Mouse (Mus musculus) kidney, embryonic 15.5 days (tissue): Measurements from ENCODE around the gene Mak. TPM values are rescaled to one million over a fixed set of nuclear protein-coding genes. Genes with fewer than 3 reads are reported as not detected.
A peak's percentile ranks its signal among the peaks of the same experiment; 100 is the strongest.

ENCODE experiments used
- ATAC-seq: fragments of 200-750 bp; cut with Nextera tagmentation; replicated peaks from 2 replicates; pipeline ENCODE4 v1.8.0; 2017; ENCODE audit warnings: moderate TSS enrichment; ENCODE audit not compliant: low FRiP score
- H3K27ac ChIP-seq: fragments of 300-500 bp; sonication (generic); 2 replicates; pipeline ENCODE4 v1.5.1; 2015; ENCODE audit warnings: mild to moderate bottlenecking, inconsistent platforms
- H3K27me3 ChIP-seq: fragments of 300-500 bp; sonication (generic); 2 replicates; pipeline ENCODE4 v1.6.1; 2015; ENCODE audit warnings: inconsistent platforms
- H3K36me3 ChIP-seq: fragments of 300-500 bp; sonication (generic); 2 replicates; pipeline ENCODE4 v1.6.1; 2015; ENCODE audit warnings: inconsistent platforms
- H3K4me1 ChIP-seq: fragments of 300-500 bp; sonication (generic); 2 replicates; pipeline ENCODE4 v1.6.1; 2015; ENCODE audit warnings: inconsistent platforms
- H3K4me2 ChIP-seq: fragments of 300-500 bp; sonication (generic); 2 replicates; pipeline ENCODE4 v1.6.1; 2015; ENCODE audit warnings: moderate library complexity, mild to moderate bottlenecking, inconsistent platforms
- H3K4me3 ChIP-seq: fragments of 300-500 bp; sonication (generic); replicated peaks from 2 replicates; pipeline ENCODE4 v1.5.1; 2015; ENCODE audit warnings: mild to moderate bottlenecking, inconsistent platforms
- H3K9ac ChIP-seq: fragments of 300-500 bp; sonication (generic); 2 replicates; pipeline ENCODE4 v1.6.1; 2015; ENCODE audit warnings: mild to moderate bottlenecking, inconsistent platforms
- H3K9me3 ChIP-seq: fragments of 300-500 bp; sonication (generic); replicated peaks from 2 replicates; pipeline ENCODE4 v1.6.1; 2016; ENCODE audit warnings: inconsistent platforms
- WGBS: fragments of 180-500 bp; shearing (Covaris S2); methylation state at CpG from one replicate; pipeline ENCODE4 v1.1.7; 2015; ENCODE audit warnings: mixed read lengths; 5-methylcytosine and 5-hydroxymethylcytosine counted together
- polyA plus RNA-seq: library from polyadenylated mRNA; unstranded; fragments of >200 nt; fragmentation: Nextera tagmentation; extraction: Ambion mirVana; gene quantifications from 2 replicates; pipeline ENCODE4 v1.2.1, GENCODE M21; 2015

The Mak gene
- polyA plus RNA-seq, 1 experiment from 2014 or later = 0.75 TPM

GRCm38 (mm10) chr13:41097324-41098058 lies 18.0 kb upstream of the Mak start:
- H3K9ac ChIP-seq = no peak overlapping the region
- no peaks in the 10 kb centered on the region for H3K9me3 ChIP-seq
- H3K4me1 ChIP-seq = no peaks in the 10 kb centered on the region
- peaks cover 4% of the 10 kb centered on the region; the same call in 1 of the 2 replicates for H3K27me3 ChIP-seq
- WGBS = 71% methylated on average over 16 of the region's 16 CpGs
- no peak overlapping the region for H3K4me2 ChIP-seq
- H3K27ac ChIP-seq = no peak overlapping the region
- no peak for ATAC-seq
- H3K36me3 ChIP-seq = no peaks in the 10 kb centered on the region
- no peak overlapping the region for H3K4me3 ChIP-seq

- WGBS = 85% methylated on average over 10 of the region's 10 CpGs
- Histone ChIP-seq H3K27ac (no peak overlapping the region), H3K9me3 (no peaks in the 10 kb centered on the region), H3K4me2 (no peak overlapping the region), H3K27me3 (peaks cover 8% of the 10 kb centered on the region; the same call in 1 of the 2 replicates), H3K4me3 (no peak overlapping the region), H3K9ac (no peak overlapping the region), H3K36me3 (no peaks in the 10 kb centered on the region), H3K4me1 (no peaks in the 10 kb centered on the region)
- no peak for ATAC-seq
Measured at GRCm38 (mm10) chr13:41094160-41094559, 14.7 kb upstream of the Mak start.

DNA sequence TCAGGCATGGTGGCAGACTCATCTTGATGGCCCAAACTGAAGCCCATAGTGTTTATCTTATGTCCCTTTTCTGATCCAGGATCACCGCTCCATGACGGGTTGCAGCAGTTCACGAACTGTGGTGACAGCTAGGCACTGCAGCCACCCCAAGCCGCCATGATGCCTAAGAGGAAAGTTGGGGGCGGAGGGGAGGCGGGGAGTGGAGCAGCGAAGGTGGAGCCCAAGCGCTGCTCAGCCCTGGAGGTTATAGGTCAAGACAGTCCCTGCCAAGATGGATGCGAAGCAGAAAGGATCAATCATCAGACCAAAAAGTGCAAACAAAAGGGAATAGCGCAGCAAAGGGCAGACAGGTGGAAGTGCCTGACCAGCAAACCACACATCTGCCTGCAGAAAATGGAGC lies 11.8 kb upstream of the Mak start:
- Histone ChIP-seq H3K4me3 (no peak overlapping the region), H3K9ac (no peak overlapping the region), H3K4me2 (no peak overlapping the region), H3K9me3 (no peaks in the 10 kb centered on the region), H3K27ac (no peak overlapping the region), H3K4me1 (no peaks in the 10 kb centered on the region), H3K36me3 (no peaks in the 10 kb centered on the region), H3K27me3 (peaks cover 8% of the 10 kb centered on the region; the same call in 1 of the 2 replicates)
- WGBS = 38% methylated on average over 10 of the region's 10 CpGs
- no peak for ATAC-seq

- Histone ChIP-seq H3K36me3 (no peaks in the 10 kb centered on the region), H3K27me3 (peaks cover 8% of the 10 kb centered on the region; the same call in 1 of the 2 replicates), H3K27ac (no peak overlapping the region), H3K9ac (no peak overlapping the region), H3K4me1 (no peaks in the 10 kb centered on the region), H3K4me2 (no peak overlapping the region), H3K9me3 (no peaks in the 10 kb centered on the region), H3K4me3 (no peak overlapping the region)
- ATAC-seq = no peak
Measured at GRCm38 (mm10) chr13:41088746-41089145, 9.2 kb upstream of the Mak start.

DNA sequence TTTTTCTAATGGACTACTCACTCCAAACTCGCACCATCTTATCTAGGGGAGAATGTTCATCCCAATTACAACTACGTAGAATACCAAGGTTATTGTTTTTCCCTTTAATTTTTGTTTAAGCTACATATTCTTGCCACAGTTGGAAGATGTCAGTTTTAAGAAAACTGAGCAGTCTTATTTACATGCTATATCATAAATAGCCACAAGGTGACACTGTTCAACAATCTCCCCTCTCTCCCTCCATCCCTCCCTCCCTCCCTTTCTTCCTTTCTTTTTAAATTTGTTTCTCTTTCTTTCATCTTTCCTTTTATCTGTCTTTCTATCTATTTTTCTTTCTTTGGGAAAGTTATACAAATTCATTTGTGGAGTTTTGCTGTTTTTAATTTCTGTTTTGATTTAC lies 5.6 kb upstream of the Mak start:
- ATAC-seq = no peak
- WGBS = 32% methylated on average over 2 of the region's 2 CpGs
- no peak overlapping the region for H3K4me2 ChIP-seq

GRCm38 (mm10) chr13:41084521-41084920 lies 5.0 kb upstream of the Mak start:
- Histone ChIP-seq H3K27me3 (peaks cover 12% of the 10 kb centered on the region), H3K4me2 (no peak overlapping the region), H3K4me3 (no peak overlapping the region), H3K36me3 (no peaks in the 10 kb centered on the region), H3K9me3 (no peaks in the 10 kb centered on the region), H3K4me1 (peaks cover under 1% of the 10 kb centered on the region), H3K9ac (no peak overlapping the region), H3K27ac (no peak overlapping the region)
- no peak for ATAC-seq
- 91% methylated on average over 3 of the region's 3 CpGs for WGBS

More for the DNA sequence above, 5.6 kb upstream of the Mak start:
- Histone ChIP-seq H3K9ac (no peak overlapping the region), H3K4me1 (no peaks in the 10 kb centered on the region), H3K4me3 (no peak overlapping the region), H3K36me3 (no peaks in the 10 kb centered on the region), H3K27me3 (peaks cover 8% of the 10 kb centered on the region), H3K27ac (no peak overlapping the region), H3K9me3 (no peaks in the 10 kb centered on the region)

GRCm38 (mm10) chr13:41080700-41081099 lies 1.2 kb upstream of the Mak start:
- Histone ChIP-seq H3K4me2 (no peak overlapping the region), H3K9ac (no peak overlapping the region), H3K27me3 (peaks cover 31% of the 10 kb centered on the region), H3K36me3 (no peaks in the 10 kb centered on the region), H3K9me3 (no peaks in the 10 kb centered on the region), H3K4me1 (peaks cover 10% of the 10 kb centered on the region), H3K4me3 (no peak overlapping the region), H3K27ac (no peak overlapping the region)
- WGBS = 94% methylated on average over 6 of the region's 6 CpGs
- ATAC-seq = no peak

DNA sequence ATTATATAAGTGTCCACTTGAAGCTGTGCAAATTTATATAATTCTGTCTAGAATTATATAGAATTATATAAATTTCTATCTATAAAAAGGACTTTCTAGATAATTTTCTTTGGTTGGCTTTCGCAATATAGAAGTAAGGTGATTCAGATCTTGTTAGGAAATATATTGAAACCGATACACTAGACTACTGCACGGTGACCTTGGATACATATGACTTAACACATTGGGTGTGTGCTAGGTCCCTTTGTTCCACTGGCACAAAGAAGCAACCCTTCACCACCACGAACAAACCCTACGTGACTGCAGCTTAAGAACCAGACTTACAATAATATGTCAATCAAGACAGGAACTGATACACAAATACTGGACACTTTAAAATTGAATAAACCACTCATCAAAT lies 353 bp upstream of the Mak start:
- H3K27me3 ChIP-seq = peaks cover 31% of the 10 kb centered on the region
- WGBS = 59% methylated on average over 5 of the region's 5 CpGs
- no peaks in the 10 kb centered on the region for H3K9me3 ChIP-seq
- peak overlapping the region; percentile 55 for H3K4me3 ChIP-seq
- peak overlapping the region; percentile 94 for H3K4me2 ChIP-seq
- peaks cover 10% of the 10 kb centered on the region for H3K4me1 ChIP-seq
- H3K9ac ChIP-seq = no peak overlapping the region
- ATAC-seq = no peak
- H3K27ac ChIP-seq = no peak overlapping the region
- no peaks in the 10 kb centered on the region for H3K36me3 ChIP-seq

GRCm38 (mm10) chr13:41078690-41079420 lies 651 bp downstream of the Mak start:
- no peak overlapping the region for H3K27ac ChIP-seq
- peaks cover 10% of the 10 kb centered on the region for H3K4me1 ChIP-seq
- no peaks in the 10 kb centered on the region for H3K36me3 ChIP-seq
- no peaks in the 10 kb centered on the region for H3K9me3 ChIP-seq
- peak overlapping the region; percentile 94 for H3K4me2 ChIP-seq
- peaks cover 31% of the 10 kb centered on the region for H3K27me3 ChIP-seq
- peak; percentile 72 for ATAC-seq
- H3K9ac ChIP-seq = peak overlapping the region; percentile 26; the same call in 1 of the 2 replicates
- WGBS = 5% methylated on average over 23 of the region's 24 CpGs
- peak overlapping the region; percentile 55 for H3K4me3 ChIP-seq

- no peak overlapping the region for H3K27ac ChIP-seq
- 74% methylated on average over 9 of the region's 9 CpGs for WGBS
- no peak for ATAC-seq
- H3K36me3 ChIP-seq = no peaks in the 10 kb centered on the region
- peaks cover 31% of the 10 kb centered on the region for H3K27me3 ChIP-seq
- no peak overlapping the region for H3K4me3 ChIP-seq
- H3K9me3 ChIP-seq = no peaks in the 10 kb centered on the region
- H3K4me1 ChIP-seq = peaks cover 10% of the 10 kb centered on the region
- no peak overlapping the region for H3K9ac ChIP-seq
- no peak overlapping the region for H3K4me2 ChIP-seq
Measured at GRCm38 (mm10) chr13:41077921-41078320, 1.6 kb downstream of the Mak start.

DNA sequence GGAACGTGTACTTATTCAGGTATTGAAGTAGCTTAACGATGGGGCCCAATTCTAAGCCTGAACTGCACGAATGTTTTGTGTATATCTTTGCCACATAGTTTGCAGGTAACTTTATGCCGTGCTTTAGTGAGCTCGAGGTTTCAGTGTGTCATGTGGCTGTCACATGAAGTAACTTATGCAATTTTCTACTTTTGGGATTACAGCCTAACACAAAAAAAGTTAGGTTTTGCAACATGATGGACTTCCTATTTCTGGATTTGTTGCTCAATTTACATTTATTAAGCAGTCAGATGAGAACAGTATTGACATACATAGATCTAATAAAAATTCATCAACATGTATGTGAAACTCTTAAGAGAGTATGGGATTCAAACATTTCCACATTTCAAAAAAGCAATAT lies 5.7 kb downstream of the Mak start:
- H3K27ac ChIP-seq = no peak overlapping the region
- no peak overlapping the region for H3K4me3 ChIP-seq
- no peak overlapping the region for H3K9ac ChIP-seq
- no peak overlapping the region for H3K4me2 ChIP-seq
- ATAC-seq = no peak
- no peaks in the 10 kb centered on the region for H3K9me3 ChIP-seq
- 84% methylated on average over 5 of the region's 5 CpGs for WGBS
- H3K4me1 ChIP-seq = peaks cover 2% of the 10 kb centered on the region; the same call in 1 of the 2 replicates
- H3K36me3 ChIP-seq = no peaks in the 10 kb centered on the region
- peaks cover 13% of the 10 kb centered on the region for H3K27me3 ChIP-seq

GRCm38 (mm10) chr13:41071617-41072016 lies 7.9 kb downstream of the Mak start:
- 91% methylated on average over 11 of the region's 11 CpGs for WGBS

More at GRCm38 (mm10) chr13:41071617-41072016, 7.9 kb downstream of the Mak start:
- H3K4me3 ChIP-seq = no peak overlapping the region
- H3K4me2 ChIP-seq = no peak overlapping the region
- ATAC-seq = no peak
- no peaks in the 10 kb centered on the region; the same call in 1 of the 2 replicates for H3K27me3 ChIP-seq
- no peak overlapping the region for H3K9ac ChIP-seq
- H3K27ac ChIP-seq = no peak overlapping the region
- H3K36me3 ChIP-seq = no peaks in the 10 kb centered on the region
- H3K4me1 ChIP-seq = no peaks in the 10 kb centered on the region
- H3K9me3 ChIP-seq = no peaks in the 10 kb centered on the region
